Mouse (Mus musculus): ENCODE measurements around the gene Elk1.
A peak's percentile ranks its signal among the peaks of the same experiment; 100 is the strongest.

Elk1 gene

DNA sequence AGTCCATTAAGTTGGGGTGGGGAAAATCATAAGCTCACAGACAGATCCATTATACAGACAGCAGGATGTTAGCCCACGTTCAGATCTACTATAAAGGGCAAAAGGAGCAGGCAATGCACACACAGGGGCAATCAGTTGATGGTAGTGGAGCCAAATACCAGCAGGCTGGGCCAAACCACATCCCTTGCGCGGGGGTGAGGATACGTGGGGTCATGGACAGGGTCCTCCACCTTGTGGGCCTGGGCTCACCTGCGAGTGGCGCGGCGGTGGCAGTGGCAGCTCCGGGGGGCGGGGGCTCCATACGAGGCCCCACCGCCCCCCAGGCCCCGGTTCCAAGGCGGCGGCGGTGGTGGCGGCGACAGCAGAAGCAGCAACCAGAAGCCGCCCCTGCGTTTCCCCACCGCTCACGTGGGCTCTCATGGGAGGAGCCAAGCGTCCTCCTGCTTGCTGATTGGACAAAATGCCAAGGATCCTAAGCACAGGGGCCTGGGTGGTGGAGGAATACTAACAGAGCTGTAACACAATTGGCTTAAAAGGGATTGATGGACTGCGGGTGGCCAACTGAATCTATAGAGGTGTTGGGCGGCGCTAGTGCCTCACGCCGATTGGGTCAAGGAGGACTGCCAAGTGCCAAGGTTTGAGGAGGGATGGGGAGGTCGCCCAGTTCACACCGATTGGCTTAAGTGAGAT, at the start of gene Elk1:
Elk1 (minus strand) TSS at position 418 of the 690 bp plus-strand sequence.
- DNase-seq = peak; percentile 78

DNA sequence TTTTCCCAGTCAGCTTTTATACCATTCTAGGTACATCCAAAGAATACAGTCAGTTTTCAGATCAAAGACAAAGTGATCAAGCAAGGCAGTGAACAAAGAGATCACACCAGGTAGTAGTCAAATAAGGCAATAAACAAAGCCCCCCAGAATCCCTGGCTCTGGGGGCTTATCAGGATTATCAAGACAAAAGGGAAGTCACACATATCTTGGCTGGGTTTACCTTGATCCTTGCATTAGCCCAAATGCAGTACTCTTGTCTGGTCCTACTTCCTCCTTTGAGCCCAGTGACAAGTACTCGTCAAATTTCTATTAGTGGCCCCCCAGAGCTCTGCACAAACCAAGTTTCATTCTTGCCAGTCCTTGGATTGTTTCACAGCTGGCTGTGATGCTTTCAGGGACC, 30.5 kb upstream of the Elk1 start:
- DNase-seq = no peak

DNA sequence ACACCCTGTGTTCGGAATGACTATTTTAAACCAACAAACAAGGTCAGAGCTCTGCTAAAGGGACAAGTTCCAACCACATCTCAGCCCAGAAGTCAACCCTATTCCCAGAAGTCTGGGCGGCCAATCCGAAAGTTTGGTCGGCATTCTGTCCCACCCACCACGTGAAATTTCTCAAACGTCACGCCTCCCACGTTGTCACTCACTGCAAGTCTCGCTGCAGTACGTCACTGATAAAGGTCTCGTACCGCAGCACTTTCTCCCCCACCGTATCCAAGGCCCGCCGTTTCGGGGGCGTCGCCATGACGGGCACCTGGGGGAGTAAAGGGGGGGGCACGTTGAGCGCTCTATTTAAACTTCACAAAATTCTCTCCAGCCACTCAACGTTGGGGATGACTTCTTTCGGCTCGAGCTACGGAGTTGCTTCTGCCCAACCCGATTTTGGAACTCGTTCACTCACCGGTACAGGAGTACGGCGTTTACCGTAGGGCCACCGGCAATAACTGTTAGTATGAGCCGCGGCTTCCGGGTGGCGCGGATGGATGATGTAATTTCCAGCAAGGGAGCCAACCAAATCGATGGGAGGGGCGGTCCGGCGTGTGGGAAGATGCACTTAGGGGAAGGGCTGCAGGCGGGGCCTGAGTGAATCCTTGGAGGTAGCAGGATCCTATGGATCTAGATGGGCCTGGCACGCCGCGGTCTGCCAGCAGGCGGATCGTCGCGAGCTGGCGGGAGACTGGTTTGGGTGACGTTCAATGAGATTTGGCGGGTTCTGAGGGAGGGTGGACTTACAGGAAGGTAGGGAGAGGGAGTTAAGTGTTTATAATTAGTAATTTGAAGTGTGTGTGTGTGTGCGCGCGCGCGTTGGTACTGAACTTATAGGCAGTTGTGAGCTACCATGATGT, 11.3 kb upstream of the Elk1 start, which contains the start of gene Uxt:
Uxt (minus strand) TSS at position 541 of the 902 bp plus-strand sequence.
- peak; percentile 87 for DNase-seq

DNA sequence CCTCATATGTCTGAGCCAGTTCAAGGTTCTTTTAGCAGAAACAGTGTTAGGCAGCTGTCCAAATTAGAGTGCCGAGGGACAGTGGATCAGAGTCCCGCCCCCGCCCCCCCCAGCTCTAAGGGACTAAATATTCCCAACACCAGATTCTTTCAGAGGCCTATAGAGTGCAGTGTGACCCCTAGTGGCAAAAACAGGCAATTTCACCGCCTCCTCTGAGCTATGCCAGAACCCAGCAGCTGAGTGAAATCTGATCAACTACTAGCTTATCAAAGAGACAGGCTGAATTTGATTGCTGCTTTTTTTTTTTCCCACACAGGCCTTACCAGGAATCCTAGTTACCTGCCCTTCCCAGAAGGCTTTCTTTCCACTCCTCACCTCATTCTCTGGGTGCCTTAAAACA, 4.4 kb downstream of the Elk1 start:
- DNase-seq = peak; percentile 59

DNA sequence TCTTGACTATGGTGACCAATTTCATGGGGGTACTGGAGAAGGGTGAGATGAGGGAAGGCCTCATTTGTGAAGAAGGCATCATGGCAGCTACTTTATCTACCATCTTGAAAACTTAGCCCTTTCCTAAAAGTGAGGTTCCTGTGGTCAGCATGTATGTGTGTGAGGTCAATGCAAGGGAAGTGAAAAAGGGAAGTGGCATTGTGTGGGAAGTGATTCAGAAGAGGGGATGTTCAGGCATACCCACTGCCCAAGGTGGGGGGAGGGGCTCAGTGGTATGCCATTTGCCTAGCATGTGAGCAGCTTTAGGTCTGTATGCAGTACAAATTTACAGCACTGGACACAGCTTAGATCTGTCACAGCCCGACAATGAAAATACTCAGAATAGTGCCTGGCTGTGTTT, 18.4 kb downstream of the Elk1 start:
- DNase-seq = peak; percentile 22

DNA sequence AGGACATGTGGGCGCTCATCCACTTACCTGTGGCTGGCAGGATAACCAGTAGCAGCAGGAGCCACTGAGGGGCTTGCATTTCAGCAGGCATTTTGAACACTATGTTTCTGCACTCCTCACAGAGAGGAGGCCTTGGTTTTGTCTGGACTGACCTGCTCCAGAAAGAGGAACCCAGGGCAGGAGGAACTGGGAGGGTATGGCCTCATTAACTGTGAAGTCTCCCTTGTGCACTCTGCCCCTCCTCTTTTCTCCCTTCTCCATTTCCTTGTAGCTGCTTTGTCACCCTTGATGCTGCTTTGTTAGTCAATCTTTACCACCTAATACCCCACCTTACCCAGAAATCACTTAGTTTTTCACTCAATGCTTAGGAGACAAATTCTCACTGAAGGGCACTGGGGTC, 19.0 kb downstream of the Elk1 start, which contains the start of gene Cfp:
Cfp (minus strand) TSS at position 192 of the 400 bp plus-strand sequence.
- no peak for DNase-seq

DNA sequence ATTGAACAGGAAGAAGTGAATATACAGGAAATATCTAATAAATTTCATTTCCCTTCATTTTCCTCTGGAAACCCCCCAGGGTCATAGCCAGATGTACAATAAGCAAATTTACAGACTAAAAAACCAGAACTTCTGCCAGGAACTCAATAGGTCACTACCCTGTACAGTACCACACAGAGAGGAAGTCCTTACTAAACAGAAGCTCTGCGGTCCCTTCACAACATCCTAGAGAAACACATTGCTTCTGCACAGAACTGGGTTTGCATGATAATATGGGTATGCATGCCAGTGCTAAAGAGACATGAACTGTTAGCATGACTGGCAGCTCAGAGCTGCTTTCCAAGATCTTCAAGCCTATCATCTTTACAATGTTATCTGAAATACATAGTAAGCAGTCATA, 20.5 kb downstream of the Elk1 start:
- DNase-seq = no peak

DNA sequence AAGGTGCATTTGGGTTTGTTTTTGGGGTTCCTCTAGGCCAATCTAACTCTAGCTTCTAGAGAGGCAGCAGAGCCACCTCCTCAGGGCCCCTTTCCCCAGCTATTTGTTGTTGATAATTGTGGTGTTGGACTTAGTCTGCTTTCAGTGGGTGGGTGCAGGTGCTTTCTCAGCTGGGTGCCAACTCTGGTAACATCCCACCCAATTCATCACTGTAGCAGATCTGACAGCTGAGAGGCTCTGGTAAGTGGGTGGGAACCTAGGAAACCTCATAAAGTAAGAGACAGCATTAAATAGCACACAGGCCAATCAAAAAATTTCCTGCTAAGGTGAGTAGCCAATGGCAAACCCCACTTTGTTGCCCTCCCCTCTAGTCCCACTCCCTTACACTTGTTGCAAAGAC, 25.4 kb downstream of the Elk1 start:
- no peak for DNase-seq

DNA sequence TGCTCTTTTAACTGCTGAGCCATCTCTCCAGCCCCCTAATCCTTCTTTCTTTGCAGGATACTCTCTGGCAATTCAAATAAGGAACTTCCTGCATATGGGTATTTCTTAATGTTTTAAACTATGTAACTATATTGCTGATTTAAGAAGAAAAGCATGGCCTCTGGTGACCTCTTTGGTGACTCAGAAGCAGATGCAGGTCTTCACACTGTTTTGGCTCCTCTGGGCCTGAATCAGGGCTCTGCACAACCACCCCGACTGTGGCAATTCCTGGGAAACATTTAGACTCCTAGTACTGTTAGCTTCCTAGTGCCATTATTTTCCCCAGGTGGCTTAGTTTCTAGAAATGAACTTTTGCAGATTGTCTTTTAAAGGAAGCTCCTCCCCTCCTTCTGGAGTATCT, 26.9 kb downstream of the Elk1 start:
- DNase-seq = no peak

DNA sequence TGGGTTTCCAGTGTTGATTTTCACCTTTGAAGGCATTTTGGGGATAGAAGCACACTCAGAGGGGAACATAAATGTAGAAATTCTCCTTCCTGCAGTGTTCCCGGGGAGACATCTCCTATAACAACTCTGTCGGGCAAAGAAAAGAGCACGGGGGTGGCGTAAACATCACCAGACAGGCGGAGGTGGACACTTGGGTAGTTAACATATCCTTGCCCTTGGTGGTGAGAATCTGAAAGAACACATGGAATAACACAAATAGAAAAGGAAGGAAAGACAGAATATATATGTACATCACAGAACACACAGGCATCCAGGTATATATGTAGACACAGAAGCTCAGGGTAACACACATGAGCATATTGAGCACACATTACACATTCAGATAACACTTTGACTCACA, 29.0 kb downstream of the Elk1 start:
- DNase-seq = no peak

DNA sequence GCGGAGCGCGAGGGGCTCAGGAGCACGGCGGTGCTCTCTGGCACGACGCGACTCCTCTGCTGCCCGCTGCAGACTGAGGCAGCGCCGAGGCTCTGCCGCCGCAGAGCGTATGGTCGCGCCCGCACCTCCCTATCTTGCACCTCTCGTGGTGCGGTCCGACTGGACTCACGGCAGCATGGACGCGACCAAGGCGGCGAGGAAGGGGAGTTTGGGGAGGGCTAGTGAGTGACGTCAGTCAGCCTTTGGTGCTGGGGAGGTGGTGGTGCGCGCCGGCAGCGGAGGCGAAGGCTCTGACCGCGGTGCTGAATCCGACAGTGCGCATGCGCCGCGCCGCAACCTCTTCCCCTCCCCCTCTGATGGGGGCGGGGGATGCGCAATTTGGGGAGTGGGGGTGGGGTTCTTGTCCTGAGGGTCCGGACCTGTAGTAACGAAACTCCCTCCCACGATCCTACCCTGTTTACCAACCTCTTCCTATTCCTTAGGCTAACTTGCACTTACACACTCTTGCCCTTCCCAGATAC, 29.5 kb downstream of the Elk1 start, which contains the start of gene Syn1:
Syn1 (minus strand) TSS at position 161 of the 521 bp plus-strand sequence.
- peak; percentile 77 for DNase-seq

DNA sequence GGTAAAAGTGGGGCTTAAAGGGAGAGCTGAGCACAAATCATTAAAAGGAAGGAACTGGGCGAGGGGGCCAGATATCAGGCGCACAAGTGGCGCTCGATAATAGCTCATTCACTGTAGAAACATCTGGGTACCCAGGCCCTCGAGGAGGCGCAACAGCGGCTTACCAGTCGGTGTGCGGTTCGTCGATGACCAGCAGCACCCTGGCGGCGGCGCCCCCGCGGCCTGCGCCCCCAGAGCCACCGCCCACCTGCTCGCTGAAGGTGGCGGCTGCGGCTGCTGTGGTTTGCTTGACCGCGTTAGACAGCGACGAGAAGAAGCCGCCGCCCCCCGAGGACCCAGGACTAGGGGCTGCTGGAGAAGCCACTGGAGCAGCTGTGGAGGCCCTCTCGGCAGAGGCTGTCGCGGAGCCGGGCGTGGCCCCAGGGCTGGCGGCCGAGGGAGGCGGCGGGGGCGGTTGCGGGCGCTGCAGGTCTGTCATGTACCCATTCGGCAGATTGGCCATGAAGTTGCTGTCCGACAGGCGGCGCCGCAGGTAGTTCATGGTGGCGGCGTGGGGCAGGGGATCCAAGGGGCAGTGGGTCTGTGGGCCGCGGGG, 30.1 kb downstream of the Elk1 start:
- no peak for DNase-seq

DNA sequence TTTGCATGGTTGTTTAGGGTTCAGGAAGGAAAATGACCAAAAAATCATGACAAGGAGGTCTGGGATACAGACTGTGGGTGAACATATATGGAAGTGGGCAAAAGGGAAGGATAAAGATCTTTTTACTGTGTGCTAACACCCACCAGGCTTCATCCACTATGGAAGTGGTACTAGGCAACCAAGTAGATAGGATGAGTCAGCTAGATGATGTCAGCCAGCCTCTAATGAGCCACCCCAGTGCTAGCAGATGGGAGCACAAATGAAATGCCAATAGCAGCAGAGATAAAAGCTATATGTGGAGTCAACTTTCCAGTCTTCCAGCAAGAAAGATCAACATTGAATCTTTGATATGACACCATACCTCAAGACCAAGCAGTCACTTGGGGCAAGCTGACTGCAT, 35.3 kb downstream of the Elk1 start:
- DNase-seq = no peak

DNA sequence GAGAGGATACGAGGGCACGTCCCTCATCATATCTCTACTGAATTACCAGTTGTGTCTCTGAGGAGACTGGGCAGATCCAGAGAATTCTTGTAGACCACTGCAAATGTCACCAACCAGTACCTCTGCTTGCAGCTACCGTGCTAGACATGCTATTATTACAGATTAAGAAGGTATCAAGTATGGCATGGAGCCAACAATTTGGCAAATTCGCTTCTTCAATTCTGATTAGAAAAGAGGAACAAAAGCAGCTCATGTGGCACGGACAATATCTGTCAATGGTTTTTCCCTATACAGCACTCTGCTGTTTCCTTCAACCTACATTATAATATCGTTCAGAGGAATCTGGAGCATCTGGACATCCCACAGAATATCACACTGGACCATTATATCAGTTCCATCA, 36.7 kb downstream of the Elk1 start:
- no peak for DNase-seq

DNA sequence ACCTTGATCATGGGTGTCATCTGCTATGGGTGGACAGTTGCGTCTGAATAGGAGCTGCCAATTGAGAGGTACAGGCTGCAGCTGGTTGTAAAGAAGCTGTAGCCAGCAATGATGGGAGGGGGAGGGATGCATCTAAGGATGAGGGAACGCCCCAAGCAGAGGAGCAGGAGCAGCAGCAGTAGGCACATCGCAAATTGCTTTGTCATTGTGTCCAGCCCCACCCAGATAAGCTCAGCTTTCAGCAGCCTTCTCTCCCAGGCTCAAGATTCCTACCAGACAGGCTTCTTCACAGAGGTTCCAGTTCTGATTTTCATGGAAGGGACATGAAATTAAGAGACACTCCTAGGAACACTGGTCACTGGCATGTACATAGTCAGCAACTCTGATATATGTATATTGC, 40.3 kb downstream of the Elk1 start:
- DNase-seq = no peak

Measured in lung, postnatal 14 days (tissue).